Mouse (Mus musculus): Measurements from ENCODE around the gene Ninl.

- TF ChIP-seq CTCF (IDR thresholded peaks at IDR 0.05; ENCODE audit: borderline replicate concordance, extremely low read depth, insufficient read depth, insufficient read length) = no peak
- TF ChIP-seq POLR2A (IDR thresholded peaks at IDR 0.05; ENCODE audit: borderline replicate concordance, extremely low read depth, insufficient read depth, insufficient read length, poor library complexity, severe bottlenecking) = no peak
Measured at GRCm38 (mm10) chr2:150884779-150885110, 154.4 kb downstream of the Ninl start.
